14 mouse cellular contexts compared by ENCODE assay signal in the genomic region with DNA sequence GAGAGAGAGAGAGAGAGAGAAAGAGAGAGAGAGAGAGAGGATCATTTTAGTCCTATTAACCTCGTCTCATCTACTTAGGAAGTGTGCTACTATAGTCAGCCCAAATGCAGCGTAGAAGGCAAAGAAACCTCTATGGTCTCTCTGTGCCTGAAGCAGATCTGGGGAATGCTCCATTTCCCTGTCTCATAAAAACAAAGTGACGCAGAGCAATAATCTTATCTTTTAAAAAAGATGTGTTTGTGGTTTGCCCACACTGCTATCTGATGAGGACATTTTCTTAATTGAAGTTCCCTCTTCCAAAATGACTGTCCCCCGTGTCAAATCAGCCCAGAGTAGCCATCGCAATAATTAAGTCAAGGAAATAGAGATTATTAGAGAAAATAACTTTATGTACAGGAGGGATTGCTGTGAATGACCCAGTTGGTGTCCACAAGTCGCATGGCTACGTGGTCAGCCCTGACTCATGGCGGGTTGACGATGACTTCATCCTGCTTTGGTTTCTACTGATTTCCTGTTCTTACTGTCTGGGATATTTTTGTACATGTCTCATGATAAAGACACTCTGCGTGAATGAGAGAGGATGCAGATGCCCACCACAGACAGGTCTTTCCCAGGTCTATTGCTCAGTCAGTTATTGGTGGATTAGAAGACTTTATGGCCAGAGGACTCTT.
DNase-seq lines count a peak whose midpoint lies in the region; ATAC-seq and TF ChIP-seq lines count a peak whose summit lies in the region.
"Had no signal": no experiment of that assay in that cellular context is flagged by ENCODE, and none has a peak within 500 bp of the region (broad histone marks: within the 10 kb centered on the region; RNA-seq: fewer than 3 reads in every experiment).

No protein-coding gene starts in this region.

- peak overlapping the region; percentile 25; the same call in 1 of the 2 replicates for H3K27ac ChIP-seq in forebrain, embryonic 13.5 days
- H3K27ac ChIP-seq in forebrain, embryonic 14.5 days (ENCODE audit: low read depth, low read length) = no peak overlapping the region
- H3K27ac ChIP-seq in neural tube, embryonic 15.5 days (replicated peaks) = 0 out of 2 replicates have a peak overlapping the region, but pooled peaks have one; percentile 3
- no peak overlapping the region for H3K27ac ChIP-seq in liver, embryonic 14.5 days
- H3K27ac ChIP-seq: kidney, embryonic 15.5 days had no signal

- no peak overlapping the region for H3K9ac ChIP-seq in forebrain, embryonic 13.5 days
- no peak overlapping the region for H3K9ac ChIP-seq in forebrain, embryonic 14.5 days (ENCODE audit: low read length)
- no peak overlapping the region for H3K9ac ChIP-seq in neural tube, embryonic 15.5 days (replicated peaks)
- H3K9ac ChIP-seq in liver, embryonic 14.5 days (replicated peaks) = 0 out of 2 replicates have a peak overlapping the region, but pooled peaks have one; percentile 13
- H3K9ac ChIP-seq: kidney, embryonic 15.5 days; neural tube, embryonic 13.5 days had no signal

- no peak overlapping the region for H3K4me2 ChIP-seq in forebrain, embryonic 13.5 days
- no peak overlapping the region for H3K4me2 ChIP-seq in forebrain, embryonic 14.5 days (ENCODE audit: low read length)
- H3K4me2 ChIP-seq in neural tube, embryonic 15.5 days = no peak overlapping the region
- peak overlapping the region; percentile 42 for H3K4me2 ChIP-seq in liver, embryonic 14.5 days (ENCODE audit: low read depth)
- H3K4me2 ChIP-seq: kidney, embryonic 15.5 days; neural tube, embryonic 13.5 days had no signal

- DNase-seq in forebrain, embryonic 14.5 days (ENCODE audit: low spot score) = no peak
- DNase-seq in neural tube, embryonic 10.5 days (ENCODE audit: extremely low spot score, low spot score) = no peak
- DNase-seq in liver, embryonic 14.5 days (ENCODE audit: low read depth in 3 of 3, low spot score in 3 of 3) = no peak
- DNase-seq in heart, postnatal 4 days = no peak
- DNase-seq in frontal cortex, postnatal 14 days (ENCODE audit: low spot score in 2 of 2) = no peak
- no peak for DNase-seq in embryo, embryonic 10 days (ENCODE audit: low spot score)
- DNase-seq: adrenal gland, adult 8-10 months; cerebellum, adult 2 months; lung, postnatal 4 days; thymus, adult 2 months had no signal

- TF ChIP-seq EP300 in liver, embryonic 14.5 days (IDR thresholded peaks at IDR 0.05; ENCODE audit: low read depth) = 0 out of 2 replicates have a peak, but pooled peaks have one; percentile 19

- H3K36me3 ChIP-seq in forebrain, embryonic 13.5 days (ENCODE audit: poor library complexity, severe bottlenecking) = no peaks in the 10 kb centered on the region
- no peaks in the 10 kb centered on the region for H3K36me3 ChIP-seq in forebrain, embryonic 14.5 days (ENCODE audit: control insufficient read depth, insufficient read depth, low read length)
- no peaks in the 10 kb centered on the region for H3K36me3 ChIP-seq in neural tube, embryonic 15.5 days
- H3K36me3 ChIP-seq in liver, embryonic 14.5 days (replicated peaks; ENCODE audit: control insufficient read depth, insufficient read depth, low read depth) = no peaks in the 10 kb centered on the region
- H3K36me3 ChIP-seq: kidney, embryonic 15.5 days; neural tube, embryonic 13.5 days had no signal

- no peaks in the 10 kb centered on the region for H3K9me3 ChIP-seq in forebrain, embryonic 13.5 days (replicated peaks)
- no peaks in the 10 kb centered on the region for H3K9me3 ChIP-seq in forebrain, embryonic 14.5 days (replicated peaks; ENCODE audit: control insufficient read depth, low read length)
- no peaks in the 10 kb centered on the region for H3K9me3 ChIP-seq in neural tube, embryonic 15.5 days (replicated peaks)
- H3K9me3 ChIP-seq in liver, embryonic 14.5 days (ENCODE audit: control insufficient read depth, low read length) = no peaks in the 10 kb centered on the region
- H3K9me3 ChIP-seq: kidney, embryonic 15.5 days; neural tube, embryonic 13.5 days had no signal

- no peaks in the 10 kb centered on the region for H3K27me3 ChIP-seq in forebrain, embryonic 13.5 days
- no peaks in the 10 kb centered on the region for H3K27me3 ChIP-seq in forebrain, embryonic 14.5 days (replicated peaks; ENCODE audit: control insufficient read depth, insufficient read depth, low read length)
- no peaks in the 10 kb centered on the region for H3K27me3 ChIP-seq in neural tube, embryonic 15.5 days (replicated peaks)
- no peaks in the 10 kb centered on the region; the same call in 1 of the 2 replicates for H3K27me3 ChIP-seq in liver, embryonic 14.5 days (ENCODE audit: control insufficient read depth, insufficient read depth, low read length)
- H3K27me3 ChIP-seq: kidney, embryonic 15.5 days; neural tube, embryonic 13.5 days had no signal

- H3K4me1 ChIP-seq in forebrain, embryonic 13.5 days = peaks cover 7% of the 10 kb centered on the region
- H3K4me1 ChIP-seq in forebrain, embryonic 14.5 days (ENCODE audit: control insufficient read depth, insufficient read depth, low read length) = 0 out of 2 replicates have a peak, but pooled peaks cover 7% of the 10 kb centered on the region
- peaks cover 12% of the 10 kb centered on the region for H3K4me1 ChIP-seq in neural tube, embryonic 15.5 days
- H3K4me1 ChIP-seq in liver, embryonic 14.5 days (replicated peaks; ENCODE audit: control insufficient read depth in 2 of 2, insufficient read depth in 2 of 2, low read length in 1 of 2) = peaks cover 28 to 43% of the 10 kb centered on the region in 2 experiments
- H3K4me1 ChIP-seq: kidney, embryonic 15.5 days had no signal

- no peak overlapping the region for H3K4me3 ChIP-seq in forebrain, embryonic 13.5 days
- H3K4me3 ChIP-seq in forebrain, embryonic 14.5 days (ENCODE audit: low read depth, low read length) = no peak overlapping the region
- no peak overlapping the region for H3K4me3 ChIP-seq in neural tube, embryonic 15.5 days (replicated peaks)
- H3K4me3 ChIP-seq in liver, embryonic 14.5 days (ENCODE audit: insufficient read depth in 1 of 2, low read depth in 2 of 2, low read length in 2 of 2) = no peak overlapping the region
- H3K4me3 ChIP-seq: kidney, embryonic 15.5 days; neural tube, embryonic 13.5 days had no signal

- 88% methylated on average over 10 of the region's 10 CpGs for WGBS in forebrain, embryonic 13.5 days
- 85% methylated on average over 10 of the region's 10 CpGs for WGBS in forebrain, embryonic 14.5 days
- 71% methylated on average over 10 of the region's 10 CpGs for WGBS in neural tube, embryonic 15.5 days
- 16% methylated on average over 10 of the region's 10 CpGs for WGBS in liver, embryonic 14.5 days (ENCODE audit: insufficient replicate concordance)

- no peak for ATAC-seq in forebrain, embryonic 13.5 days
- ATAC-seq in forebrain, embryonic 14.5 days = no peak
- peak; percentile 56; the same call in 1 of the 2 replicates for ATAC-seq in neural tube, embryonic 15.5 days (ENCODE audit: low FRiP score)
- no peak for ATAC-seq in liver, embryonic 14.5 days (ENCODE audit: insufficient read depth)

- TF ChIP-seq CTCF in liver, embryonic 14.5 days (IDR thresholded peaks at IDR 0.05; ENCODE audit: low read depth) = no peak

Comparison
In these comparisons a context has a peak if more than half of its experiments do, and no peak if none do; other contexts are left out.
1. H3K27ac ChIP-seq: peak in forebrain, embryonic 13.5 days (single experiment) and neural tube, embryonic 15.5 days (single experiment); none in forebrain, embryonic 14.5 days (single experiment) and liver, embryonic 14.5 days (single experiment).